Mouse (Mus musculus) embryonic facial prominence, embryonic 10.5 days (tissue): Measurements from ENCODE around the gene Ces4a. TPM values are rescaled to one million over a fixed set of nuclear protein-coding genes. Genes with fewer than 3 reads are reported as not detected.
"Not testable (repeated sequence)": the region's sequence is repeated elsewhere in the genome, so short reads cannot be mapped to it uniquely, and the experiment has no call there.

ENCODE experiments used
- DNase-seq: peaks from one replicate; pipeline ENCODE4 v3.0.0-alpha.2; 2017; ENCODE audit warnings: low spot score
- H3K27ac ChIP-seq: fragments of 300-500 bp; sonication (generic); replicated peaks from 2 replicates; pipeline ENCODE4 v1.5.1; 2016; ENCODE audit warnings: mild to moderate bottlenecking
- H3K27me3 ChIP-seq: fragments of 300-500 bp; sonication (generic); replicated peaks from 2 replicates; pipeline ENCODE4 v1.6.1; 2016; ENCODE audit warnings: low read depth, mild to moderate bottlenecking; ENCODE audit not compliant: poor library complexity, severe bottlenecking
- H3K36me3 ChIP-seq: fragments of 300-500 bp; sonication (generic); replicated peaks from 2 replicates; pipeline ENCODE4 v1.6.1; 2016; ENCODE audit warnings: mild to moderate bottlenecking, moderate library complexity
- H3K4me1 ChIP-seq: fragments of 300-500 bp; sonication (generic); 2 replicates; pipeline ENCODE4 v1.6.1; 2016
- H3K4me3 ChIP-seq: fragments of 300-500 bp; sonication (generic); 2 replicates; pipeline ENCODE4 v1.5.1; 2016; ENCODE audit warnings: mild to moderate bottlenecking, moderate library complexity
- H3K9me3 ChIP-seq: fragments of 300-500 bp; sonication (generic); 2 replicates; pipeline ENCODE4 v1.6.1; 2016; ENCODE audit warnings: mild to moderate bottlenecking
- WGBS: fragments of 180-500 bp; shearing (Covaris S2); methylation state at CpG from one replicate; pipeline ENCODE4 v1.1.7; 2016; 5-methylcytosine and 5-hydroxymethylcytosine counted together
- polyA plus RNA-seq: library from polyadenylated mRNA; unstranded; fragments of >200 nt; fragmentation: Nextera tagmentation; extraction: Ambion mirVana; gene quantifications from 2 replicates; pipeline ENCODE4 v1.2.1, GENCODE M21; 2016

Gene Ces4a
- polyA plus RNA-seq: not detected in 2 replicates

DNA sequence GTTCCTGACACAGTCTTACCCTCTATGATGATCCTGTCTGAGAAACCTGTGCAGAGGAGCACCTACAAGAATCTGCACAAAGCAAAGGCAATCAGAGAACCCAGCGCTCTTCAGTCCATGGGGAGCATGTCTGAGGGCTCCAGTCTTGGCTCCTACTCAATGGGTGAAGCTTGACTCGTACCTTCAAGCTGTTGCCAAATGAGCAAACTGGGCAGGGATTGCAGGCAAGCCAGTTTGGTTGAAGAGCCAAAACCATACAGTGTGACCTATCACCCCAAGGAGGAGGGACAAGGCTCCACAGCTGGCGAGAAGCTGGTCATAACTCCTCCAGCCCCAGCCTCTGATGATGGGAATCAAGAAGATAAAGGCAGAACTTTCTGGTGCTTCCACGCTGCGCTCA lies at the start of gene Ces4a:
Gene Ces4a (plus strand): TSS at position 292 of the 400 bp plus-strand sequence.
- Histone ChIP-seq H3K4me3 (no peak within 1 kb of the TSS), H3K27me3 (no peaks in the 10 kb centered on the region), H3K27ac (no peak within 1 kb of the TSS), H3K4me1 (no peaks in the 10 kb centered on the region), H3K9me3 (no peaks in the 10 kb centered on the region), H3K36me3 (no peaks in the 10 kb centered on the region)
- DNase-seq: no peak
- WGBS: 92% methylated on average over 5 of the region's 5 CpGs

DNA sequence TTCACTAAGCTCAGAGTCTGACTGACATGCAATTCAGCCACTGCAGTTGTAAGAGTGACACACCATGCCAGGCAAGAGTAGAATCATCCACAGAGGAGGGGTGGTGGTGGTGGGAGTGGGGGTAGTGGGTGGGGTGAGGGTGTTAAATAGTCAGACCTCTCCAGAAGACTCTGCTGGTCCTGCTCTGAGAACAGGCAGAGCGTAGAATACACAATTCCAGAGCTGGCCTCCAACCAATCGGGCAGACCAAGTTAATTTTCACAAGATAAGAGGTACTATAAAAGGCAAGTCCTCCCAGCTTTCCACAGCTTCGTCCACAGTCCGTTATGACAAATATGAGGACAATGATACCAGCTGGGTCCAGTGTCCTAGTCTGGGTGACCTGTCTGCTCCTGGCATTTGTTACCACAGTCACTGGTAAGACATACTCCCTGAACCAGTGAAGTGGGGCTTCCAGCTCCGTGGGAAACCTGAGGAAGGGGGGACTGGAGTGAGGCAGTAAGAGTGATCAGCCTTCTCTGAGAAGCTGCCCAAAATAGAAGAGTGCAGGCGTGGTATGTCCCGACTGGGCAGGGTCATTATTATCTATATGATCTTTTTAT lies 48.0 kb upstream of the Ces4a start, which contains the start of gene Ces3b:
Gene Ces3b (plus strand): TSS at position 305 of the 602 bp plus-strand sequence.
- H3K27ac ChIP-seq: no peak within 1 kb of the TSS
- no peaks in the 10 kb centered on the region for H3K27me3 ChIP-seq
- no peaks in the 10 kb centered on the region for H3K36me3 ChIP-seq
- no peak within 1 kb of the TSS for H3K4me3 ChIP-seq
- H3K4me1 ChIP-seq: no peaks in the 10 kb centered on the region
- 81% methylated on average over 7 of the region's 7 CpGs for WGBS
- no peak for DNase-seq
- H3K9me3 ChIP-seq: no peaks in the 10 kb centered on the region

GRCm38 (mm10) chr8:105088166-105088565 lies 43.4 kb upstream of the Ces4a start:
- not testable (repeated sequence) for H3K27ac ChIP-seq, H3K4me3 ChIP-seq, H3K9me3 ChIP-seq, H3K4me1 ChIP-seq, H3K27me3 ChIP-seq, DNase-seq, H3K36me3 ChIP-seq
- WGBS: 85% methylated on average over 5 of the region's 5 CpGs

DNA sequence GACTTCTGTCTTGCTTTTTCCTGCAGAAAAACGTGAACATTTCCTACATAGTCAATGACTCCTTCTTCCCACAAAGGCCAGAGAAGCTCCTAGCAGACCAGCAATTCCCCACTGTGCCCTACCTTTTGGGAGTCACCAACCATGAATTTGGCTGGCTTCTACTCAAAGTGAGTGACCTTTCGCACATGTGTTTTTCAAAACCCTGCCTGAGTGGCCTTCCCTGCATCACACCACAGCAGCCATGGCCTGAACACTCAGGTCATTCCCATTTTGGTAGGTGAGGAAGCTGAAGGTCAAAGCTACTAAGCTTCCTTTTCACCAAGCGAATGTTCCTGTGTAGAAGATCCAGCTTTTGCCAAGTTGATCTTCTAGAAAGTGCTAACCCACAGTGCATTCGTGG lies 43.0 kb upstream of the Ces4a start:
- no peak overlapping the region for H3K27ac ChIP-seq
- 71% methylated on average over 4 of the region's 4 CpGs for WGBS
- no peaks in the 10 kb centered on the region for H3K27me3 ChIP-seq
- H3K9me3 ChIP-seq: no peaks in the 10 kb centered on the region
- no peaks in the 10 kb centered on the region for H3K36me3 ChIP-seq
- H3K4me1 ChIP-seq: no peaks in the 10 kb centered on the region
- DNase-seq: no peak
- H3K4me3 ChIP-seq: no peak overlapping the region

- H3K27ac ChIP-seq: no peak overlapping the region
- H3K9me3 ChIP-seq: no peaks in the 10 kb centered on the region
- no peak for DNase-seq
- H3K27me3 ChIP-seq: no peaks in the 10 kb centered on the region
- WGBS: 78% methylated on average over 3 of the region's 3 CpGs
- H3K36me3 ChIP-seq: no peaks in the 10 kb centered on the region
- H3K4me3 ChIP-seq: no peak overlapping the region
- H3K4me1 ChIP-seq: no peaks in the 10 kb centered on the region
These were observed 37.6 kb upstream of the Ces4a start for GRCm38 (mm10) chr8:105093992-105094391.

DNA sequence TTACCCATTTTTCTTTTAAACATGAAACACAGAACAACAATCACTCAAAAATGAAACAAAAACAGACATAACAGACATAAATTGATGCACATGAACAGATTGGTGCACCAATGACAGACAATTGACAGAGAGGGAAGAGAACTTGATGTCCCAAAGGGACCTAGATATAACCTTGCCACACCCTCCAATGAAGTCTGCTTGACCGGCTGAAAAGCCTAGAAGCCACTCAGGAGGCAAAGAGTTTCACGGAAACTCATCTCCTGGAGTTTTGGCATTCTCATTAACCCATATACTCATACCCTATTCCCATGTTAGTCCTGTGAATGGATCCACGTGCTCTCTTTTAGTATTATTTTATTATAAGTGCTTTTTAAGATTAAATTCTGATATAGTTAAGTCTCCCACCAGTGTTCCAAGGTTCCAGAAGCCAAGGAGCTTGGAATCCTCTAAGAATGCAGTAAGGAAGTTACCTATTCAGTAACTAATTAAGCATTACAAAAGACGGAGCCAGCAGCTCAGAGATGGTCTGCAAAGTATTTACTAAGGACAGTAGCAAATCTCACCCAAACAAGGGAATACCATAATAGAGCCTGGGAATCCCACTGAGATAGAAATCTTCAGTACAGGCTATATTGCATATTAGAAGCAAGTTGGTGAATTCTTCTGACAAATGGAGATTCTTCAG lies 29.4 kb upstream of the Ces4a start:
- not testable (repeated sequence) for H3K9me3 ChIP-seq, H3K4me3 ChIP-seq, H3K27me3 ChIP-seq, H3K27ac ChIP-seq, H3K36me3 ChIP-seq, DNase-seq, H3K4me1 ChIP-seq
- 77% methylated on average over 4 of the region's 4 CpGs for WGBS

DNA sequence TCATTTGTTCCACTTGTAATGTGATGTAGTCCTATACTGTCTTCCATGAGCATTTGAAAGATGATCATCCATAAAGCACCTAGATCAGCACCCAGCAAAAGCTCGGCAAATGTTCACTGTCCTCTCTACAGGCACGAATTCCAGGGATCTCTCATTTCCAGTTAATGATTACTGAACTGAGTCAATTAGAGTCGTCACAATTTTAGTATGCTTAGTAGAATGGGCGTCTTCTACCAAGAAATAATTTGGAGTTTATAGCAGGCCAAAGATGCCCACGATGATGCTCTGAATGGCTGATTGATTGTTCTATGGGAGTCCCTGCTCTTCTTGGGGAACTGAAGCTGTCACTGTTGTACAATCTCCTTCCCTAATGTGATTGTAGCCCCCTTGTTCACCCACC lies 27.9 kb upstream of the Ces4a start:
- not testable (repeated sequence) for DNase-seq, H3K4me1 ChIP-seq, H3K4me3 ChIP-seq, H3K9me3 ChIP-seq, H3K27me3 ChIP-seq, H3K36me3 ChIP-seq, H3K27ac ChIP-seq
- 82% methylated on average over 5 of the region's 5 CpGs for WGBS

DNA sequence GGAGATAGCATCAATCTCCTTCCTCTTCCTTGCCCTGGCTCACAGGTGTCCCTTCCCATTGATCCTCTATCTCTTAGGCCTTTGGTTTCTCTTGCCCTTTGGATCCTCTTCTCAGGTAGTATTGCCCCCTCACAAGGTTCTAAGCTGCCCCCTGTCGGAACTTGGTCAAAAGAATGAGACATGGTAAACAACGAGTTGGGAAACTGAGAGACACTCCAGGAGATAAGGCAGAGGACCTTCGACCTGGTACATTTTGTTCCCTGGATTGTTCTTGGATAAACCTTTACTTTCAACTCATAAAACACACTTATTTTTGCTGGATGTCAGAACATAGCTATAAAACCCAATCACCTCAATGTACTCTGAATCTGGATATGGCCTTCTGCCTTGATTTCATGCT lies 27.4 kb upstream of the Ces4a start:
- Histone ChIP-seq H3K27ac (no peak overlapping the region), H3K9me3 (no peaks in the 10 kb centered on the region), H3K36me3 (no peaks in the 10 kb centered on the region), H3K4me1 (no peaks in the 10 kb centered on the region), H3K27me3 (no peaks in the 10 kb centered on the region), H3K4me3 (no peak overlapping the region)
- no peak for DNase-seq
- 88% methylated on average over 3 of the region's 3 CpGs for whole genome bisulfite sequencing

DNA sequence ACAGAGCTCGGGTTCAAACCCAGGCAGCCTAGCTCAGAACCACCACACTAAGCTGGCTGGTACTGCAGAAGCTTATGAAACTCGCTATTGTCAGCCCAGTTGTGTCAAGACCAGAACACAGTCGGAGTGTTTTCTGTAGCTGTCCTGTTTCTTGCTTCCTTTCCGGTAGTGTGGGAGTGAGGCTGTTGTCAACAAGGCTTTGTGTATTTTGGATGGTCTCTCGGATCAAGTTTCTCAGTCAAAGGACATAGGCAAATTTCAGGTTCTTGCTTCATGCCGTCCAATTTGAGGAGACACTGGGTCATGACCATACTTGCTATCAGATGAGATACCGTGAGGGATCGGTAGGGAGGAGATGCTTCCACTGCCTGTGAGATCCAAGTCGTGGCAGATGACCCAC lies 1.7 kb upstream of the Ces4a start:
- no peaks in the 10 kb centered on the region for H3K9me3 ChIP-seq
- H3K4me1 ChIP-seq: no peaks in the 10 kb centered on the region
- no peak overlapping the region for H3K27ac ChIP-seq
- DNase-seq: no peak
- no peak overlapping the region for H3K4me3 ChIP-seq
- WGBS: 84% methylated on average over 9 of the region's 9 CpGs
- no peaks in the 10 kb centered on the region for H3K36me3 ChIP-seq
- no peaks in the 10 kb centered on the region for H3K27me3 ChIP-seq

GRCm38 (mm10) chr8:105138423-105138822 lies 6.8 kb downstream of the Ces4a start:
- H3K4me3 ChIP-seq: no peak overlapping the region
- no peak overlapping the region for H3K27ac ChIP-seq
- no peaks in the 10 kb centered on the region for H3K36me3 ChIP-seq
- H3K9me3 ChIP-seq: no peaks in the 10 kb centered on the region
- peaks cover 12% of the 10 kb centered on the region for H3K27me3 ChIP-seq
- peak; percentile 62 for DNase-seq
- 23% methylated on average over 4 of the region's 4 CpGs for WGBS
- peaks cover 3% of the 10 kb centered on the region; the same call in 1 of the 2 replicates for H3K4me1 ChIP-seq

DNA sequence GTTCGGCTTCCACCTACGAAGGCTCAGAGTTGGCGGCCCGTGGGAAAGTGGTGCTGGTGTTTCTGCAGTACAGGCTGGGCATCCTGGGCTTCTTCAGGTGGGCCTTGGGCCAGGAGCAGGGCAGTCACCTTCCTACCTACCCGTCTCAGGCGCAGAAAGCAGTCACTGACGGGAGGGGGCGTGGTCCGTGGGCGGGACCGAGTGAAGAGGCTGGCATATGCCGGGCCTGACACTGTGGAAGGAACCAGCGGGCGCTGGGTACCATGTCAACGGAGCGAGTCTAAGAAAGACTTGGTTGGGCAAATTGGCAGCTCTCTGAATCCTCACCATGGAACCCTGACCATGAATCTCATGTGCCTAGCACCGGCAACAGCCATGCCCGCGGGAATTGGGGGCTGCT lies 10.8 kb downstream of the Ces4a start:
- no peaks in the 10 kb centered on the region for H3K36me3 ChIP-seq
- H3K27me3 ChIP-seq: peaks cover 12% of the 10 kb centered on the region
- 0 out of 2 replicates have a peak overlapping the region, but pooled peaks have one; percentile 2 for H3K4me3 ChIP-seq
- no peak overlapping the region for H3K27ac ChIP-seq
- no peak for DNase-seq
- H3K4me1 ChIP-seq: peaks cover 3% of the 10 kb centered on the region; the same call in 1 of the 2 replicates
- WGBS: 37% methylated on average over 19 of the region's 19 CpGs
- no peaks in the 10 kb centered on the region for H3K9me3 ChIP-seq

DNA sequence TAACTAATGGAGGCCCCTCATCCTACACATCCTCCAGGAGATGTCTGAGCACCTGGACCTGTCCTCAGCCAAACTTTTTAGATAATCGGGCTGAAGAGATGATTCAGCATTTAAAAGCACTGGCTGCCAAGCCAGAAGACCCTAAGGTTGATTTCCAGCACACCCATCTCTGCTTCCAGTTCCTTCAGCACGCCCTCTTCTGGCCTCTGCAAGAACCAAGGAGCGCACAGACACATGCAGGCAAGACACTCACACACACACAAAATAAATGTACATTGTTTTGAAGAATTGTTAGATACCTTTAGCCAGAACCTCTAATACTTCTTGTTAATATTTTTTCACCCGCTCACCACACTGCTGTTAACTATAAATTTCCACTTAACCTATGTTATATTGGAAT lies 20.1 kb downstream of the Ces4a start:
- DNase-seq: no peak
- Histone ChIP-seq H3K4me1 (peaks cover 11% of the 10 kb centered on the region), H3K27ac (no peak overlapping the region), H3K4me3 (no peak overlapping the region), H3K9me3 (no peaks in the 10 kb centered on the region), H3K36me3 (no peaks in the 10 kb centered on the region), H3K27me3 (peaks cover 57% of the 10 kb centered on the region)
- WGBS: 57% methylated on average over 4 of the region's 4 CpGs
